Mouse (Mus musculus) midbrain, embryonic 15.5 days (tissue): ENCODE data around the gene Dnah10. TPM values are rescaled to one million over a fixed set of nuclear protein-coding genes. Genes with fewer than 3 reads are reported as not detected.

Experiments used
- ATAC-seq: fragments of 200-750 bp; cut with Nextera tagmentation; replicated peaks from 2 replicates; pipeline ENCODE4 v1.8.0; 2017; ENCODE audit warnings: moderate TSS enrichment
- H3K27ac ChIP-seq: fragments of 300-500 bp; sonication (generic); 2 replicates; pipeline ENCODE4 v1.5.1; 2015; ENCODE audit warnings: mild to moderate bottlenecking, inconsistent platforms
- H3K27me3 ChIP-seq: fragments of 300-500 bp; sonication (generic); replicated peaks from 2 replicates; pipeline ENCODE4 v1.6.1; 2015; ENCODE audit warnings: inconsistent platforms
- H3K36me3 ChIP-seq: fragments of 300-500 bp; sonication (generic); replicated peaks from 2 replicates; pipeline ENCODE4 v1.6.1; 2015; ENCODE audit warnings: inconsistent platforms
- H3K4me1 ChIP-seq: fragments of 300-500 bp; sonication (generic); 2 replicates; pipeline ENCODE4 v1.6.1; 2015; ENCODE audit warnings: inconsistent platforms
- H3K4me2 ChIP-seq: fragments of 300-500 bp; sonication (generic); 2 replicates; pipeline ENCODE4 v1.6.1; 2015; ENCODE audit warnings: inconsistent platforms, mild to moderate bottlenecking, moderate library complexity
- H3K4me3 ChIP-seq: fragments of 300-500 bp; sonication (generic); 2 replicates; pipeline ENCODE4 v1.5.1; 2015; ENCODE audit warnings: mild to moderate bottlenecking, inconsistent platforms
- H3K9ac ChIP-seq: fragments of 300-500 bp; sonication (generic); 2 replicates; pipeline ENCODE4 v1.6.1; 2015; ENCODE audit warnings: mild to moderate bottlenecking, inconsistent platforms
- H3K9me3 ChIP-seq: fragments of 300-500 bp; sonication (generic); 2 replicates; pipeline ENCODE4 v1.6.1; 2016; ENCODE audit warnings: inconsistent platforms
- WGBS: fragments of 180-500 bp; shearing (Covaris S2); methylation state at CpG from one replicate; pipeline ENCODE4 v1.1.7; 2015; ENCODE audit warnings: mixed read lengths; 5-methylcytosine and 5-hydroxymethylcytosine counted together
- polyA plus RNA-seq: library from polyadenylated mRNA; unstranded; fragments of >200 nt; fragmentation: Nextera tagmentation; extraction: Ambion mirVana; gene quantifications from 2 replicates; pipeline ENCODE4 v1.2.1, GENCODE M21; 2015

Dnah10 gene
- polyA plus RNA-seq, 1 experiment from 2014 or later: 0.12 TPM

DNA sequence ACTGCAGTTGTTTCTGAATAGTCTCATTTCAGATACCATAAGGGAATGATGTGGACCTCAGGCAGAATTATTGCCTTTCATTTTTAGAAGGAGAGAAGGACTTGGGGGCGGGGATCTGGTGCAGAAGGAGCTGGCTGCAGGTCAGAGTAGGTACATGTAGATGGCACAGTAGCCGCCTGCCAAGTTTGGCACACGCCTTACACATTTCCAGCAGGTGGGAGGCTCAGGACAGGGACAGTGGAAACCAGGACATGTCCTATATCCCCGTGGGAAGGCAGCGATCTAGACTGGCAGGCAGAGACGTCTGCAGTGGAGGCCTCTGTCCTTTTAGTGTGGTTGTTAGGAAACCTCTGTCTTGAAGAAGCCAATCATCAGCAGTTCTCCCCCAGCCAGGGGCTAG, 154.9 kb downstream of the Dnah10 start:
- H3K9me3 ChIP-seq: no peaks in the 10 kb centered on the region
- ATAC-seq: no peak
- no peak overlapping the region for H3K4me3 ChIP-seq
- H3K36me3 ChIP-seq: peaks cover under 1% of the 10 kb centered on the region; the same call in 1 of the 2 replicates
- 87% methylated on average over 6 of the region's 6 CpGs for WGBS
- H3K27ac ChIP-seq: no peak overlapping the region
- no peak overlapping the region for H3K4me2 ChIP-seq
- no peak overlapping the region for H3K9ac ChIP-seq
- no peaks in the 10 kb centered on the region for H3K4me1 ChIP-seq
- H3K27me3 ChIP-seq: no peaks in the 10 kb centered on the region

GRCm38 (mm10) chr5:124883877-124884276, 159.0 kb downstream of the Dnah10 start:
- no peak for ATAC-seq
- Histone ChIP-seq H3K36me3 (peaks cover 19% of the 10 kb centered on the region), H3K4me2 (no peak overlapping the region), H3K4me1 (no peaks in the 10 kb centered on the region), H3K27me3 (no peaks in the 10 kb centered on the region), H3K27ac (no peak overlapping the region), H3K9ac (no peak overlapping the region), H3K4me3 (no peak overlapping the region), H3K9me3 (no peaks in the 10 kb centered on the region)
- WGBS: 85% methylated on average over 6 of the region's 6 CpGs

Other genes starting within 250 kb of the Dnah10 start
- 24.7 and 25.2 TPM in 2 replicates for gene Rilpl2, start 246.7 kb upstream of the Dnah10 start, polyA plus RNA-seq
- 18.9 and 19.1 TPM in 2 replicates for gene Snrnp35, start 242.0 kb upstream of the Dnah10 start, polyA plus RNA-seq
- 11.8 and 14.3 TPM in 2 replicates for gene Rilpl1, start 193.7 kb upstream of the Dnah10 start, polyA plus RNA-seq
- gene Tmed2, start 184.4 kb upstream of the Dnah10 start, polyA plus RNA-seq: 321 and 332 TPM in 2 replicates
- gene Ddx55, start 172.2 kb upstream of the Dnah10 start, polyA plus RNA-seq: 26.7 and 30.5 TPM in 2 replicates
- gene Eif2b1, start 146.0 kb upstream of the Dnah10 start, polyA plus RNA-seq: 62.6 and 63.4 TPM in 2 replicates
- 45.1 and 48.1 TPM in 2 replicates for gene Gtf2h3, start 145.9 kb upstream of the Dnah10 start, polyA plus RNA-seq
- gene Atp6v0a2, start 96.5 kb upstream of the Dnah10 start, polyA plus RNA-seq: 40.0 and 44.4 TPM in 2 replicates
- 43.6 TPM in 2 replicates for gene Ccdc92, start 137.3 kb downstream of the Dnah10 start, polyA plus RNA-seq
- gene Zfp664, start 137.6 kb downstream of the Dnah10 start, polyA plus RNA-seq: 117 and 126 TPM in 2 replicates